Mouse (Mus musculus) bone marrow macrophage, adult 2 months (primary cell): ENCODE results near the gene Cldnd2.

Source experiments
- CTCF ChIP-seq: IDR thresholded peaks from 2 replicates; pipeline ENCODE4 v1.5.1; 2012; ENCODE audit warnings: low read depth, mild to moderate bottlenecking, low read length, moderate library complexity
- POLR2A ChIP-seq: IDR thresholded peaks from 2 replicates; pipeline ENCODE4 v1.6.1; 2012; ENCODE audit warnings: mild to moderate bottlenecking, low read depth, low read length, borderline replicate concordance

DNA sequence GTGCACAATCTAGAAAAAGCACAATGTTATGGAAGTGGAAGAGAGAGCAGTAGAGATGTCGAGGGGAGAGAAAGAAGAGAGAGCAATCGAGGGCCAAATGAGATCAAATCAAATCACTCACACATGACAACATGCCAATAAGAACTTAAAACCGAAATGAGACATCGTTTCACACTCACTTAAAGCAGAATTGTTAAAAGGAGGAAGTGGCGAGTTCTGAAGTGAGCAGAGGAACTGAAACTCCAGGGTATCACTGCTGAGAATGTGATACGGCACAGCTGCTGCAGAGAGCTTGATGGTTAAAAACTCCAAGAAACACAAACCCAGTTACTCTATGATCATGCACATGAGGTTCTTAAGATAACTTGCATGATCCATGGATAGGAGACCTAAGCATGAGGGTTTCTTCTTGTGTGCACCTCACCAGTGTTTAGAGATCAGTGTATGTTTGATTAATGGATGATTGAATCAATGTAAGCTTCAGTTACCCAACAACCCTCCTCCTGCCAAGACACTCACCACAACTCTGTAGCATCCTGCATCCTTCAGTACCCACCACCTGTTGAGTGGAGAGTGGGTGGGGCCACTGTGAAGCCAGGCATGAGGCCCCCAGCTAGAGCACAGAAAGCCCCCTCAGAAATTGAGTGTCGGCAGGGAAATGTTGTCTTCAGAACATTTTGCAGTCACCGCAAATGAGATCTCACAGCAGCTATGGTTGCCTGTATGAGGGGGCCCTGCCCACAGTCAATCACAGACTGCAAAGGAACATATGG is 48.0 kb upstream of the Cldnd2 start:
- TF ChIP-seq CTCF = no peak
- no peak for TF ChIP-seq POLR2A
